Mouse (Mus musculus): ENCODE measurements around the gene Orai1.
"Not testable (repeated sequence)": the region's sequence is repeated elsewhere in the genome, so short reads cannot be mapped to it uniquely, and the experiment has no call there.

Orai1 gene

GRCm38 (mm10) chr5:123014753-123015701 is at the start of gene Orai1:
Gene Orai1, plus strand, starts transcription at chr5:123015074.
- DNase-seq (ENCODE audit: low spot score), result peak; percentile 98

GRCm38 (mm10) chr5:122965427-122965826 is 49.4 kb upstream of the Orai1 start:
- DNase-seq (ENCODE audit: low spot score), result no peak

GRCm38 (mm10) chr5:122968322-122968721 is 46.6 kb upstream of the Orai1 start:
- DNase-seq (ENCODE audit: low spot score), result peak; percentile 86

GRCm38 (mm10) chr5:122970056-122970455 is 44.8 kb upstream of the Orai1 start:
- DNase-seq (ENCODE audit: low spot score), result no peak

GRCm38 (mm10) chr5:122971438-122971837 is 43.4 kb upstream of the Orai1 start:
- no peak for DNase-seq (ENCODE audit: low spot score)

GRCm38 (mm10) chr5:122972116-122972515 is 42.8 kb upstream of the Orai1 start:
- DNase-seq (ENCODE audit: low spot score), result no peak

GRCm38 (mm10) chr5:122974701-122975100 is 40.2 kb upstream of the Orai1 start:
- DNase-seq (ENCODE audit: low spot score), result not testable (repeated sequence)

- no peak for DNase-seq (ENCODE audit: low spot score)
These were observed 35.9 kb upstream of the Orai1 start for GRCm38 (mm10) chr5:122978970-122979369.

- no peak for DNase-seq (ENCODE audit: low spot score)
These were observed 30.4 kb upstream of the Orai1 start for GRCm38 (mm10) chr5:122984483-122984882.

GRCm38 (mm10) chr5:122985276-122985675 is 29.6 kb upstream of the Orai1 start:
- DNase-seq (ENCODE audit: low spot score), result peak; percentile 9

GRCm38 (mm10) chr5:122986091-122986493 is 28.8 kb upstream of the Orai1 start:
- peak; percentile 44 for DNase-seq (ENCODE audit: low spot score)

GRCm38 (mm10) chr5:122987211-122988020 is 27.5 kb upstream of the Orai1 start:
- peak; percentile 67 for DNase-seq (ENCODE audit: low spot score)

GRCm38 (mm10) chr5:122988021-122988751 is 26.7 kb upstream of the Orai1 start:
- peak; percentile 75 for DNase-seq (ENCODE audit: low spot score)

- DNase-seq (ENCODE audit: low spot score), result peak; percentile 87
These were observed 25.8 kb upstream of the Orai1 start for GRCm38 (mm10) chr5:122989001-122989525.

GRCm38 (mm10) chr5:122989551-122990330 is 25.1 kb upstream of the Orai1 start, which contains the start of gene Kdm2b:
Gene Kdm2b, minus strand, starts transcription at chr5:122989823.
- peak; percentile 71 for DNase-seq (ENCODE audit: low spot score)

- peak; percentile 37 for DNase-seq (ENCODE audit: low spot score)
These were observed 24.3 kb upstream of the Orai1 start for GRCm38 (mm10) chr5:122990411-122991160.

GRCm38 (mm10) chr5:122991350-122992004 is 23.4 kb upstream of the Orai1 start:
- DNase-seq (ENCODE audit: low spot score), result peak; percentile 77

- DNase-seq (ENCODE audit: low spot score), result no peak
These were observed 21.1 kb upstream of the Orai1 start for GRCm38 (mm10) chr5:122993811-122994210.

GRCm38 (mm10) chr5:122994303-122994846 is 20.5 kb upstream of the Orai1 start:
- DNase-seq (ENCODE audit: low spot score), result peak; percentile 99
